Mouse (Mus musculus): ENCODE data around the gene Ppp1r3d.

- TF ChIP-seq CTCF (IDR thresholded peaks at IDR 0.05; ENCODE audit: low read depth) (no peak), EP300 (IDR thresholded peaks at IDR 0.05; ENCODE audit: low read depth) (no peak)
Measured at GRCm38 (mm10) chr2:178423223-178423622, 9.0 kb upstream of the Ppp1r3d start.

Measured in liver, postnatal 0 days (tissue).